Mouse (Mus musculus) cerebellum, postnatal 4 days (tissue): ENCODE measurements around the gene Clec2g.
"Not testable (repeated sequence)": the region's sequence is repeated elsewhere in the genome, so short reads cannot be mapped to it uniquely, and the experiment has no call there.

Source experiments
- DNase-seq, 2 experiments: peaks; one replicate each; pipeline ENCODE4 v3.0.0; 2022; ENCODE audit warnings: low spot score in 2 of 2, mixed read lengths in 1 of 2

Gene Clec2g

GRCm38 (mm10) chr6:128934081-128934480 lies at the start of gene Clec2g:
Gene Clec2g, plus strand, starts transcription at chr6:128934381.
- not testable (repeated sequence) for DNase-seq

- DNase-seq = not testable (repeated sequence)
Observed at GRCm38 (mm10) chr6:128887091-128887790, 46.9 kb upstream of the Clec2g start, which contains the start of gene Clec2i. Gene Clec2i, plus strand, starts transcription at chr6:128887588.

GRCm38 (mm10) chr6:128888834-128889233 lies 45.3 kb upstream of the Clec2g start:
- DNase-seq = no peak

- no peak for DNase-seq
Observed at GRCm38 (mm10) chr6:128890948-128891355, 43.2 kb upstream of the Clec2g start, which contains the start of gene BC035044. Gene BC035044, minus strand, starts transcription at chr6:128891126.

GRCm38 (mm10) chr6:128895404-128896001 lies 38.7 kb upstream of the Clec2g start:
- DNase-seq = no peak

GRCm38 (mm10) chr6:128900044-128900443 lies 34.1 kb upstream of the Clec2g start:
- DNase-seq = no peak

GRCm38 (mm10) chr6:128900796-128901552 lies 33.2 kb upstream of the Clec2g start:
- not testable (repeated sequence) for DNase-seq

GRCm38 (mm10) chr6:128913598-128914254 lies 20.5 kb upstream of the Clec2g start:
- DNase-seq = no peak

- DNase-seq = no peak
Observed at GRCm38 (mm10) chr6:128917322-128917721, 16.9 kb upstream of the Clec2g start.

- DNase-seq = no peak
Observed at GRCm38 (mm10) chr6:128933050-128933449, 1.1 kb upstream of the Clec2g start.

GRCm38 (mm10) chr6:128935889-128936665 lies 1.9 kb downstream of the Clec2g start:
- DNase-seq = not testable (repeated sequence)

- no peak for DNase-seq
Observed at GRCm38 (mm10) chr6:128941646-128942421, 7.7 kb downstream of the Clec2g start.

- DNase-seq = no peak
Observed at GRCm38 (mm10) chr6:128945564-128945963, 11.4 kb downstream of the Clec2g start.

- no peak for DNase-seq
Observed at GRCm38 (mm10) chr6:128961110-128961509, 26.9 kb downstream of the Clec2g start.

GRCm38 (mm10) chr6:128962108-128962507 lies 27.9 kb downstream of the Clec2g start:
- DNase-seq = not testable (repeated sequence)

- no peak for DNase-seq
Observed at GRCm38 (mm10) chr6:128964519-128964918, 30.3 kb downstream of the Clec2g start.

GRCm38 (mm10) chr6:128968463-128968862 lies 34.3 kb downstream of the Clec2g start:
- no peak for DNase-seq

GRCm38 (mm10) chr6:128969741-128970140 lies 35.6 kb downstream of the Clec2g start:
- no peak for DNase-seq

- DNase-seq = not testable (repeated sequence)
Observed at GRCm38 (mm10) chr6:128970508-128971393, 36.6 kb downstream of the Clec2g start.
